Mouse (Mus musculus) frontal cortex, adult (tissue): ENCODE data around the gene Cradd.
A peak's percentile ranks its signal among the peaks of the same experiment; 100 is the strongest.

Source experiments
- ATAC-seq: cut with Nextera tagmentation; 2 replicates; pipeline ENCODE4 v1.9.2; 2017; ENCODE audit warnings: mild to moderate bottlenecking, moderate library complexity, mixed read lengths; ENCODE audit not compliant: low TSS enrichment

Gene Cradd

DNA sequence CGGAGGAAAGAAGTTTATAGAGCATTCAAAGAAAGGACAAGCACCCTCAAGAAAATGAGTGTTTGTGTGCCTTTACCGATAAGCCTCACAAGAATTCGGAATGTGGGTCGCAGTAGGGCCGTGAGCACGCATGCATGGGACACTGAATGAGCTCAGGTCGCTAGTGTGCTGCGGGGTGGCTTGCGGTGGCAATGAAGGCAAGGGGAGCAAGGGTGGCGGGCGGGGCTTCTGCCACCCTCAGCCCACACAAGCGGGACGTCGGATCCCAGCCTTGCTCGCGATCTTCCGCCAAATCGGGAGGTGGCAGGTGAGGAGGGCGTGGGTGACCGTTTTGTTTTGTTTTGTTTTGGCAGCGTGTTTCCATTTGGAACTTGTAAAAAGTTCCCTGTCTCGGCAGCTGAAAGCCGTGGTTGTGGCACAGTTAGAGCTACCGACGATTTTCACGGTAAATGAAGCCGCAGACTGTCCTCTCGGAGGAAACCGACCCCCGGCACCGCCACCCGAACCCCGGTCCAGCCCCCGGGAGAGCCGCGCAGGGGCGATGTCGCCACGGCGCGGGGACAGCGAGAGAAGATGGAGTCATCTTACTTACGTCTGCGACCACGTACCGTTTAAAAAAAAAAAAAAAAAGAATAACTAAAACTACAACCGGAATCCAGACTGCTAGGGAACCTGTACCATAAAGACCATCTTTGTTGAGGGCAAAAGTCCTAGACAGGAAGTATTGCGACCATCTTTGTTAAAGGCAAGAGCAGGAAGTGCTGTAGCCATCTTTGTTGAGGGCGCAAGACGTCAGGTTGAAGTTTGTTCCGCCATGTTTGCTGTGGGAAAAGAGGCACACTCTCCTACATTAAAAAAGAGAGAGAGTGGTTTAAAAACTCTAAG, at the start of gene Cradd:
Gene Cradd (minus strand): TSS at position 741 of the 885 bp plus-strand sequence.
- ATAC-seq: peak; percentile 92

DNA sequence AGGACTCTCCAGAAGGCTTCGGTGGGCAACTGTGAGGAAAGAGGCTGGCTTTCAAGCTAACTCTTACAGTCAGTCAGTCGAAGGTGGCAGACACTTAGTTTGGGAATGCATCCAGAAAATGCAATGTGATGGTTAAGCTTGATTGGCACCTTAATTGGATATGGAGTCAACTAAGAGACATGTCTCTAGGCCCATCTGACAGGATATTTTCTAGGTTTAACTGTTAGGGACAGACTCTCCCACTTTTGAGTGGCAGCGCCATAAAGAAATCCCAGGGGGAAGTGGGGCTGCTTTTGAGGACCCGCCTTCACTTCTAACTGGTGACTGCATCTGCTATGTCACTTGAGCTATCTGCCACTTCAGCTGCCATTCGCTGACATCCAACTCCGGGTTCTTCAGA, 49.4 kb upstream of the Cradd start:
- no peak for ATAC-seq

DNA sequence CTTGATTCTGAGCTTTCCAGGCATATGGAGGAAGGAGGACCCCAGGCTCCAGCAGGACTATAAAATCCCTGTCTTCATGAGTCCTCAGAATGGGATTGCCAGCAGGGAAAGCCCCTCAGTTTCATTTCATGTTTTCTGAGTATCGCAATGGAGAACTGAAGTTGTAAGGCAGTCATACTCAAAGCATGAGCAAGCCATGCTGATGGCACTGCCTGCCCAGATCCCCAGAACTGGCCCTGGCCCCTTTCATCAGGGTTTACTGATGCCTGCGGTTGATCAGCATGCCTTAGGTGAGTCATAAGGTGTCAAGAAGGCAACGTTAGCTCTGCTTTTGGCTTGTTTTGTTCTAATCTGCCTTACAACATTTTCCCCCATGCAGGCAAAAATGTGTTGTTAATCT, 48.0 kb upstream of the Cradd start:
- ATAC-seq: no peak

DNA sequence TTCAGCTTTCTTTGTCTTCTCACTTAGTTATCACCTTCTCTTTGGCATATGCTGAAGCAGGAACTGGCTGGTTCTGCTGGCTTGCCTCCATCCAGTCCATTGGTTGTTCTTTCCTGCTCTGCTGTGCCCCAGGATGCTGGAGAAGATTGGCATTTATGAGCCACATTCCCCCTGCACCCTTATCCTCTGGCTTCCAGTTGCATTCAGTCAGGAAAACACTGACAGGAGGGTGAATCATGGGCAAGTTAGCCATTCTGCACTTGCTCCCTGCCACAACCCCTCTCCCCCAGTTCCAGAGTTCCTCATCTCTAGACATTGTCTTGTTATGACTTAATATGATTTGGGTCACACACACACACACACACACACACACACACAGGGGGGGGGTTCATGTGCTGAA, 45.3 kb upstream of the Cradd start:
- no peak for ATAC-seq

GRCm38 (mm10) chr10:95368151-95368550, 44.2 kb upstream of the Cradd start:
- no peak for ATAC-seq

GRCm38 (mm10) chr10:95367661-95368089, 43.7 kb upstream of the Cradd start:
- no peak for ATAC-seq

GRCm38 (mm10) chr10:95367241-95367640, 43.3 kb upstream of the Cradd start:
- no peak for ATAC-seq

DNA sequence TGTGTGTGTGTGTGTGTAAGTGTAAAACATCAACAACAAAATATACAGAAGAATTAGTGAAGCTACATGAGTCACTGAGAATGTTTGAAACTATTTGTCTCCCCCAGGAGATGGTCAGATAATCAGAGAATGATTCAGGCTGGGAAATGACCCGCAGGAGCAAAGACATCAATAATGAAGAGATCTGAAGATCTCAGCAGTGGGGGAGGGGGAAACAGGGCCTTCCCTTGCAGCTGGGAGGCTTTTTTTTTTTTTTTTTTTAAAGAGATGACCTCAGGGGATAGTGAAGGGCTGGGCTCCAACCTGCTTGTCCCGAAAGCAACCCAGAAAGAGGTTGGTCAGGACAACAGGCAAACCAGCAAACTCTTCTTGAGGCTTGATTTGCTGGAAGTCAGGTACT, 38.4 kb upstream of the Cradd start:
- no peak for ATAC-seq

GRCm38 (mm10) chr10:95361260-95361841, 37.4 kb upstream of the Cradd start:
- ATAC-seq: no peak

DNA sequence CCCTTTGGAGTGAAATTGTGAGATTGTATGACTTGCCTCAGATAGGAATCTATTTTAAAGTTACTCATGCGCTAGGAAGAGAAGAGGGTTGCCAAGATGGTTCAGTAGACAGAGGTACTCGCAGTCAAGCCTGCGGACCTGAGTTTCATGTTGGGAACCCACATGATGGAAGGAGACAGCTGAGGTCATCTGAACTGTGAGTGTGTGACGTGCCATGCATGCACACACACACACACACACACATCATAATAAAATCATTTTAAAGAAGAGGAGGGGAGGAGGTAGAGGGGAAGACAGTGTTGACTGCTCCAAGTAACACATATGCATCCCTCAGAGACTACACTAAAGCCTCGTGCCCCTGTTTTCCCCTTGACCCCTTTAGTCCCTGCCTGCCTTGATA, 36.1 kb upstream of the Cradd start:
- no peak for ATAC-seq

DNA sequence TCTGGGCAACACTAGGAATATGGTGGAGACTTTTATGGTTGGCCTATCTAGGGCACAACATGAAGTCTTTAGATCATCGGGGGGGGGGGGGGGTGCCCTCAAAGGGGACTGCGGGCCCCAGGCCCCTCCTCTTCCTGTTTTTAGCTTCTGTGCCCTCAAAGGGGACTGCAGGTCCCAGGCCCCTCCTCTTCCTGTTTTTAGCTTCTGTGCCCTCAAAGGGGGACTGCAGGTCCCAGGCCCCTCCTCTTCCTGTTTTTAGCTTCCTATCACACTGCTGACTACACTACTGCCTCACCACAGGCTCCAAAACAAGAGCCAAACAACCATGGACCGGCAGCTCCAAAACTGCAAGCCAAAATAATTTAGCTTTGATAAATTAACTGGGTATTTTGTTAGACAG, 33.8 kb upstream of the Cradd start:
- no peak for ATAC-seq

GRCm38 (mm10) chr10:95356711-95357110, 32.8 kb upstream of the Cradd start:
- no peak for ATAC-seq

GRCm38 (mm10) chr10:95355678-95356268, 31.8 kb upstream of the Cradd start:
- 0 out of 2 replicates have a peak, but pooled peaks have one; percentile 20 for ATAC-seq

DNA sequence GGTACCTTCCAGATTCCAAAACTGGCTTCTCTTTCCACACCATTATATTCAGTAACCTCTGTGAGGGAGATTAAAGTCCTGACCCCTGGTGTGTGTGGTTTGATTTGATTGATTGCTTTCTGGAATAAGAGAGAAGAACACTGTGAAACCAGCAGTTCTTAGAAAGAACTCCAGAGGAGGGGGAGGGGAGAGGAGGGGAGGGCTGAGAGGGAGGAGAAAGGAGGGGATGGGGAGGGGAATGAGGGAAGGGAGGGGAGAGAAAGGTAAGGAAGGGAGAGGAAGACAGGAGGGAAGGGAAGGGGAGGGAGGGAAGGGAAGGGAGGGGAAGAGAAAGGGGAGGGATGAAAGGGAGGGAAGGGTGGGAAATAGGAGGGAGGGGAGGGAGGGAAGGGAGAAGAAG, 30.7 kb upstream of the Cradd start:
- no peak for ATAC-seq

DNA sequence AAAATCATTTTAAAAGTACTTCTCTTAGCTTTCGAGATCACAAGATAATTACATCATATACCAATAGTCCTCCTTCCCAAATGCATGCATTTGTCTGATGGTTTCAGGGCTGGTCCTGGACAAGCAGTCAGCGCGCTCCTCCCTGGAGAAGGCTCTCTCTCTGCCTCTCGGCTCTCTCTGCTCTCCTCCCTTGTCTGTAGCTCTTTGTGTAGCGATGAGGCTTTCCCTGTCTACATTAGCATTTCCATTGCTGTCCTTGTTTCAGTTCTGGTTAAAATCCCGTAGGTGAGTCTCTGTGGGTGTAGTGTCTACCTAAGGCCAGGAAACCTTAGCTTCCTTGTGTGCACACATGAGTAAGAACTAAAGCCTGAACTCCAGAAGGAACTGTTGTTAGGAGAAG, 30.1 kb upstream of the Cradd start:
- no peak for ATAC-seq

DNA sequence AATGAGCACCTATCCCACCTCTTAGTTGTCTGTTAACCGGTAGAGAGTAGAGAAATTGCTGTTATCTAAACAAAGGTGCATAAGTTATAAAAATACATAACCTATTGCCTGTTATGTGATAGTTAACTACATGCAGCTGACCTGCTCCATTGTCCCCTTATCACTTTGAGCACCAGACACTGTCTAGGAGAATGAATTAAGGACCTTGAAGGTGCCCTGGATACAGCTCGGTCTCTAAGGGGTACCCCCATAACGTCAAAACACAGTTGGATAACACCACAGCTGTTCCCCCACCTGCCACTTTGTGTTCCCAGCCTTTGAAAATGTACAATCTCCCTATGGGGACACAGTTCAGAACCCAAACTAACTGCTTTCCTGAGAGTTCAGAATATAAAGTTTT, 24.5 kb upstream of the Cradd start:
- ATAC-seq: no peak

- no peak for ATAC-seq
These were observed 23.8 kb upstream of the Cradd start for GRCm38 (mm10) chr10:95347776-95348175.

GRCm38 (mm10) chr10:95342833-95343590, 19.1 kb upstream of the Cradd start:
- ATAC-seq: no peak

- ATAC-seq: no peak
These were observed 16.7 kb upstream of the Cradd start for GRCm38 (mm10) chr10:95340676-95341075.

DNA sequence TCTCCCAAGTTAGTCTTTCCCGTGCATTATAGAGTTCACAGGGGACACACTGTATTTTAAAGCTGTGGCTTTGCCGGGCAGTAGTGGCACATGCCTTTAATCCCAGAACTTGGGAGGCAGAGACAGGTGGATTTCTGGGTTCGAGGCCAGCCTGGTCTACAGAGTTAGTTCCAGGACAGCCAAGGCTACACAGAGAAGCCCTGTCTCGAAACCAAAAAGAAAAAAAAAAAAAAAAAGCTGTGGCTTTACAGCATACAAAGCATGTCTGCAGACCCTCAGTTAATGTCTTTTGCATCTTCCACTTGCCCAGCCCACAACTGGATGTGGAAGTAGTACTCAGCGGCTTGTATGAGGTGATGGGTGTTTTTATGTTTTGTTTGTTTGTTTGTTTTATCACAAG, 13.7 kb upstream of the Cradd start:
- ATAC-seq: no peak

- no peak for ATAC-seq
These were observed 13.0 kb upstream of the Cradd start for GRCm38 (mm10) chr10:95336781-95337544.
